Mouse (Mus musculus): ENCODE data around the gene Slc43a3.

GRCm38 (mm10) chr2:85006600-85006999 is 70.2 kb downstream of the Slc43a3 start:
- TF ChIP-seq EP300 (IDR thresholded peaks at IDR 0.05; ENCODE audit: low read depth), result no peak
- no peak for TF ChIP-seq CTCF (IDR thresholded peaks at IDR 0.05; ENCODE audit: low read depth)

Measured in liver, embryonic 14.5 days (tissue).